Mouse (Mus musculus): ENCODE data around the gene Cnbd2. TPM values are rescaled to one million over a fixed set of nuclear protein-coding genes. Genes with fewer than 3 reads are reported as not detected.

Gene Cnbd2
- total and polyA plus RNA-seq, 2 experiments from 2014 or later: 3.3 to 10.0 TPM

GRCm38 (mm10) chr2:156324681-156325080, 12.6 kb downstream of the Cnbd2 start:
- H3K36me3 ChIP-seq (ENCODE audit: insufficient read depth, low read length): no peaks in the 10 kb centered on the region
- no peak overlapping the region for H3K4me3 ChIP-seq (ENCODE audit: low read depth, low read length)
- DNase-seq (ENCODE audit: low spot score) (no peak), ATAC-seq (ENCODE audit: low FRiP score) (no peak)
- WGBS: 50% methylated on average over 5 of the region's 5 CpGs
- no peaks in the 10 kb centered on the region for H3K4me1 ChIP-seq (ENCODE audit: insufficient read depth, low read length)
- no peak overlapping the region for H3K4me2 ChIP-seq (ENCODE audit: low read depth, low read length, poor library complexity, severe bottlenecking)
- no peaks in the 10 kb centered on the region for H3K27me3 ChIP-seq (ENCODE audit: insufficient read depth, low read length)
- no peak overlapping the region for H3K27ac ChIP-seq (ENCODE audit: low read depth, low read length)
- TF ChIP-seq CTCF (IDR thresholded peaks at IDR 0.05): no peak
- H3K9me3 ChIP-seq (ENCODE audit: low read length): no peaks in the 10 kb centered on the region
- no peak overlapping the region for H3K9ac ChIP-seq (replicated peaks; ENCODE audit: low read length, poor library complexity, severe bottlenecking)

- DNase-seq (ENCODE audit: low spot score): no peak
- H3K27me3 ChIP-seq (ENCODE audit: insufficient read depth, low read length): no peaks in the 10 kb centered on the region
- H3K9ac ChIP-seq (replicated peaks; ENCODE audit: low read length, poor library complexity, severe bottlenecking): no peak overlapping the region
- H3K9me3 ChIP-seq (ENCODE audit: low read length): no peaks in the 10 kb centered on the region
- H3K4me1 ChIP-seq (ENCODE audit: insufficient read depth, low read length): no peaks in the 10 kb centered on the region
- 80% methylated on average over 1 of the region's 1 CpGs for WGBS
- no peak overlapping the region for H3K27ac ChIP-seq (ENCODE audit: low read depth, low read length)
- H3K4me2 ChIP-seq (ENCODE audit: low read depth, low read length, poor library complexity, severe bottlenecking): no peak overlapping the region
- no peak for TF ChIP-seq CTCF (IDR thresholded peaks at IDR 0.05)
- no peaks in the 10 kb centered on the region for H3K36me3 ChIP-seq (ENCODE audit: insufficient read depth, low read length)
- ATAC-seq (ENCODE audit: low FRiP score): no peak
- no peak overlapping the region for H3K4me3 ChIP-seq (ENCODE audit: low read depth, low read length)
Observed at GRCm38 (mm10) chr2:156330681-156331080, 18.6 kb downstream of the Cnbd2 start.

- DNase-seq (ENCODE audit: low spot score) (no peak), ATAC-seq (ENCODE audit: low FRiP score) (no peak)
- TF ChIP-seq CTCF (IDR thresholded peaks at IDR 0.05): no peak
- H3K9ac ChIP-seq (replicated peaks; ENCODE audit: low read length, poor library complexity, severe bottlenecking): no peak overlapping the region
- H3K4me2 ChIP-seq (ENCODE audit: low read depth, low read length, poor library complexity, severe bottlenecking): no peak overlapping the region
- no peaks in the 10 kb centered on the region for H3K36me3 ChIP-seq (ENCODE audit: insufficient read depth, low read length)
- no peak overlapping the region for H3K27ac ChIP-seq (ENCODE audit: low read depth, low read length)
- no peaks in the 10 kb centered on the region for H3K9me3 ChIP-seq (ENCODE audit: low read length)
- no peaks in the 10 kb centered on the region for H3K4me1 ChIP-seq (ENCODE audit: insufficient read depth, low read length)
- H3K27me3 ChIP-seq (ENCODE audit: insufficient read depth, low read length): no peaks in the 10 kb centered on the region
- H3K4me3 ChIP-seq (ENCODE audit: low read depth, low read length): no peak overlapping the region
- 77% methylated on average over 7 of the region's 7 CpGs for WGBS
Observed at GRCm38 (mm10) chr2:156331446-156331965, 19.4 kb downstream of the Cnbd2 start.

GRCm38 (mm10) chr2:156340078-156340477, 28.0 kb downstream of the Cnbd2 start:
- no peak overlapping the region for H3K4me2 ChIP-seq (ENCODE audit: low read depth, low read length, poor library complexity, severe bottlenecking)
- ATAC-seq (ENCODE audit: low FRiP score) (no peak), DNase-seq (ENCODE audit: low spot score) (no peak)
- H3K9me3 ChIP-seq (ENCODE audit: low read length): no peaks in the 10 kb centered on the region
- WGBS: 93% methylated on average over 4 of the region's 4 CpGs
- H3K9ac ChIP-seq (replicated peaks; ENCODE audit: low read length, poor library complexity, severe bottlenecking): no peak overlapping the region
- H3K27ac ChIP-seq (ENCODE audit: low read depth, low read length): no peak overlapping the region
- peaks cover 3% of the 10 kb centered on the region; the same call in 1 of the 2 replicates for H3K36me3 ChIP-seq (ENCODE audit: insufficient read depth, low read length)
- no peak overlapping the region for H3K4me3 ChIP-seq (ENCODE audit: low read depth, low read length)
- H3K4me1 ChIP-seq (ENCODE audit: insufficient read depth, low read length): no peaks in the 10 kb centered on the region
- TF ChIP-seq CTCF (IDR thresholded peaks at IDR 0.05): no peak
- no peaks in the 10 kb centered on the region for H3K27me3 ChIP-seq (ENCODE audit: insufficient read depth, low read length)

- H3K4me1 ChIP-seq (ENCODE audit: insufficient read depth, low read length): no peaks in the 10 kb centered on the region
- no peaks in the 10 kb centered on the region for H3K27me3 ChIP-seq (ENCODE audit: insufficient read depth, low read length)
- no peak overlapping the region for H3K27ac ChIP-seq (ENCODE audit: low read depth, low read length)
- H3K36me3 ChIP-seq (ENCODE audit: insufficient read depth, low read length): no peaks in the 10 kb centered on the region
- peak; percentile 55 for DNase-seq (ENCODE audit: low spot score)
- whole genome bisulfite sequencing: 56% methylated on average over 12 of the region's 12 CpGs
- no peak for ATAC-seq (ENCODE audit: low FRiP score)
- no peak overlapping the region for H3K4me2 ChIP-seq (ENCODE audit: low read depth, low read length, poor library complexity, severe bottlenecking)
- no peak overlapping the region for H3K4me3 ChIP-seq (ENCODE audit: low read depth, low read length)
- no peak overlapping the region for H3K9ac ChIP-seq (replicated peaks; ENCODE audit: low read length, poor library complexity, severe bottlenecking)
- no peaks in the 10 kb centered on the region for H3K9me3 ChIP-seq (ENCODE audit: low read length)
- TF ChIP-seq CTCF (IDR thresholded peaks at IDR 0.05): peak; percentile 59
Observed at GRCm38 (mm10) chr2:156344775-156345532, 32.9 kb downstream of the Cnbd2 start.

GRCm38 (mm10) chr2:156348812-156349211, 36.7 kb downstream of the Cnbd2 start:
- no peak for ATAC-seq (ENCODE audit: low FRiP score)
- no peaks in the 10 kb centered on the region for H3K36me3 ChIP-seq (ENCODE audit: insufficient read depth, low read length)
- 86% methylated on average over 4 of the region's 4 CpGs for WGBS

More at GRCm38 (mm10) chr2:156348812-156349211, 36.7 kb downstream of the Cnbd2 start:
- no peak for TF ChIP-seq CTCF (IDR thresholded peaks at IDR 0.05)
- Histone ChIP-seq H3K4me2 (ENCODE audit: low read depth, low read length, poor library complexity, severe bottlenecking) (no peak overlapping the region), H3K9ac (replicated peaks; ENCODE audit: low read length, poor library complexity, severe bottlenecking) (no peak overlapping the region), H3K27me3 (ENCODE audit: insufficient read depth, low read length) (no peaks in the 10 kb centered on the region), H3K4me1 (ENCODE audit: insufficient read depth, low read length) (no peaks in the 10 kb centered on the region), H3K4me3 (ENCODE audit: low read depth, low read length) (no peak overlapping the region), H3K9me3 (ENCODE audit: low read length) (no peaks in the 10 kb centered on the region), H3K27ac (ENCODE audit: low read depth, low read length) (no peak overlapping the region)
- DNase-seq (ENCODE audit: low spot score): no peak
